Comparison of ENCODE assay signal across 9 mouse cellular contexts in the genomic region with DNA sequence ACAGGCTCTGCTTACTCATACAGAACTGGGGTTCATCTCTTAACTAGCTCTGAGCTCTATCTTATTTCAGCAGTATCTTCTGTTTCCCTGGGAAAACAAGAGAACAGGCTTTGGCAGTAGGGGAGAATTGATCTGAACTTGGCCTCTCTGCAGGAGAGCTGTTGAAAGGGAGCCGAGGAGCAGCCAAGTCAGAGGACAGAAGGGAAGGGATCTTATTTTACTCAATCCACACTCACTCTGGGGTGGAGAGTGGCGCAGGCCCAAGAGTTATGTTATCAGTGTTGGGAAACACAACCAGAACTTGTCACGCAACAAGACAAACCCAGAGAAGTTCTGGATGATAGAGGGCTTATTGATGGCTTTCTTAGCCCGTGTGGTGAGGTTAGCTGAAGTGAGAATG.
DNase-seq lines count a peak whose midpoint lies in the region; ATAC-seq lines count a peak whose summit lies in the region.
"Had no signal": no experiment of that assay in that cellular context is flagged by ENCODE, and none has a peak within 500 bp of the region (broad histone marks: within the 10 kb centered on the region; RNA-seq: fewer than 3 reads in every experiment).

No protein-coding gene starts in this region.

- H3K27me3 ChIP-seq in intestine, embryonic 15.5 days (replicated peaks), result no peaks in the 10 kb centered on the region

- no peak overlapping the region for H3K9ac ChIP-seq in intestine, embryonic 15.5 days

- no peak overlapping the region for H3K4me3 ChIP-seq in intestine, embryonic 15.5 days (replicated peaks)
- H3K4me3 ChIP-seq: erythroblast, embryonic 14.5 days had no signal

- DNase-seq in ovary, adult 18-20 months (ENCODE audit: low spot score), result peak; percentile 18
- no peak for DNase-seq in ovary, postnatal 10 days (ENCODE audit: low spot score)
- DNase-seq in gastrocnemius, postnatal 25 days, result peak; percentile 67
- peak; percentile 56 for DNase-seq in heart, postnatal 4 days
- peak; percentile 45 to 65 for DNase-seq in urinary bladder, postnatal 4 days (ENCODE audit: low spot score in 2 of 2)
- no peak for DNase-seq in cerebellum, adult 9-10 months
- DNase-seq: spleen, adult 18-20 months had no signal

- no peaks in the 10 kb centered on the region for H3K36me3 ChIP-seq in intestine, embryonic 15.5 days

- no peak overlapping the region for H3K4me2 ChIP-seq in intestine, embryonic 15.5 days (replicated peaks)

- no peak overlapping the region for H3K27ac ChIP-seq in intestine, embryonic 15.5 days

- H3K9me3 ChIP-seq in intestine, embryonic 15.5 days, result no peaks in the 10 kb centered on the region

- 82% methylated on average over 4 of the region's 4 CpGs for WGBS in intestine, embryonic 15.5 days

- no peaks in the 10 kb centered on the region for H3K4me1 ChIP-seq in intestine, embryonic 15.5 days (replicated peaks)

- no peak for ATAC-seq in intestine, embryonic 15.5 days

Comparison
In these comparisons a context has a peak if more than half of its experiments do, and no peak if none do; other contexts are left out.
1. DNase-seq: peak in ovary, adult 18-20 months (single experiment), gastrocnemius, postnatal 25 days (single experiment), heart, postnatal 4 days (single experiment) and urinary bladder, postnatal 4 days (2 of 2); none in ovary, postnatal 10 days (single experiment) and cerebellum, adult 9-10 months (single experiment).